Mouse (Mus musculus): ENCODE results near the gene Socs5. TPM values are rescaled to one million over a fixed set of nuclear protein-coding genes. Genes with fewer than 3 reads are reported as not detected.

Socs5 gene
- polyA plus RNA-seq, 1 experiment: 55.8 TPM

- DNase-seq (ENCODE audit: extremely low spot score in 1 of 2, low spot score in 1 of 2): no peak
These were observed 52.8 kb downstream of the Socs5 start for GRCm38 (mm10) chr17:87160270-87160669.

DNA sequence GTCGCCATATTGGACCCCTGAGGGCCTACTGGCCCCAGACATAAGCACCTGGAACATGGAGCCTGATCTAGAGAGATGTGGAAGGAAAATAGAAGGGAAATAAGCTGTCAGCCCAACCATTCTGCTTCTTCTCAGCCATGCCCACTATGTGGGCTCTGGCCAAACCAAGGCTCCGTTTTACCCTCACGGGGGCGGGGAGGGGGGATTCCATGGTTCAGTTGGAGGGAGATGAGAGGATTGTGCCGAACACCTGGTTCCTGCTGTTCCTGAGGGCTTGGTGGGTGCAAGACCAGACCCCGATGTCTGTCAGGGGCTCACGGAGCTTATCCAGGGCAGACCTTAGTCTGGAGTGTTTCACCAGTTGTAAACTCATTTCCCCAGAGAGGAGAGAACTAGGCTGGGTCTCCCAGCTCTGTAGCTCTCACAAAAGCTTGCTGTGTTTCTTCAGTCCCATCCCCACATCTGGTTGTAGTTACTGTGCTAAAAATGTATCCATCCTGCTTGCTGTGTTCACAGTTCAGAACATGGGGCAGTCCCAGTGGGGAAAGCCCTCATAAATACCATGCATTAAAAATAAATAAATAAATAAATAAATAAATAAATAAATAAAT, 56.9 kb downstream of the Socs5 start:
- DNase-seq (ENCODE audit: extremely low spot score in 1 of 2, low spot score in 1 of 2): no peak

DNA sequence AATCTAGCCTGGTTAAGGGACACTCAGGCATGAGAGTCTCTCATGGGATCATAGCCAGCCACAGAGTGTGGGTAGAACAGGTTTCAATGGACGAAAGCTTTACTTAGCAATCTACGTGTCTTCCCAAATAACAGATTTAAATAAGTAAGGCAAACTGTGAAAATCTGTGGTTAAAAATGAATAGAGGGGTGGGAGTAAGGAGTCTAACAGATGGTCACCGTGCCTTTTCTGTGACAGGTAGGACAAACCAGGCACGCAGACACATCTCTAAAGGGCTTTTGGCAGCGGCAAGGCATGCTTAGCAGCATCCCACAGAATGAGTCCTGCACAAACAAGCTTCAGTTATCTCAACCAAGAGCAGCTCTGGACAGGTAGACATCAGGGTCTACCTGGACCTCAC, 59.9 kb downstream of the Socs5 start:
- DNase-seq (ENCODE audit: extremely low spot score in 1 of 2, low spot score in 1 of 2): peak; percentile 31 to 33

GRCm38 (mm10) chr17:87169076-87169475, 61.6 kb downstream of the Socs5 start:
- DNase-seq (ENCODE audit: extremely low spot score in 1 of 2, low spot score in 1 of 2): peak; percentile 49 to 68

- DNase-seq (ENCODE audit: extremely low spot score in 1 of 2, low spot score in 1 of 2): no peak
These were observed 62.9 kb downstream of the Socs5 start for GRCm38 (mm10) chr17:87170364-87170763.

GRCm38 (mm10) chr17:87172031-87172430, 64.6 kb downstream of the Socs5 start:
- DNase-seq (ENCODE audit: extremely low spot score in 1 of 2, low spot score in 1 of 2): no peak

DNA sequence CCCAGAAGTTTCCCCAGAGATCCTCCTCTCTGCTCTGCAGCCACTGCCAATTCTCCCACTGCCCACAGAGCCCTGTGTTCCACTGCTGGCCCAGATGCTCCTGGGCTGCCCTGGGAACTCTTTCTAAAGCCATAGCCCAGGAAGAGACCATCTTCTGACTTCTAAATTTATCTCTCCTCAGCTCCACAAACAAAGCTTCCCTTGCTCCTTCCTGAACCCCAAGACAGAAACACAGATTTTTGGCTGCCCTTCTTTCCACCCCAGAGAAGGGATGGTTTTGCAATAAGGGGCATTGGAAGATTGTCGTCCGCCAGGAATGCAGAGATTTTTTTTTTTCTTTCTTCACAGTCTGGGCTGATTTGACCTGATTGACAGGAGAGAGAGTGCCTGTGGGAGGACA, 66.5 kb downstream of the Socs5 start:
- DNase-seq (ENCODE audit: extremely low spot score in 1 of 2, low spot score in 1 of 2): no peak

DNA sequence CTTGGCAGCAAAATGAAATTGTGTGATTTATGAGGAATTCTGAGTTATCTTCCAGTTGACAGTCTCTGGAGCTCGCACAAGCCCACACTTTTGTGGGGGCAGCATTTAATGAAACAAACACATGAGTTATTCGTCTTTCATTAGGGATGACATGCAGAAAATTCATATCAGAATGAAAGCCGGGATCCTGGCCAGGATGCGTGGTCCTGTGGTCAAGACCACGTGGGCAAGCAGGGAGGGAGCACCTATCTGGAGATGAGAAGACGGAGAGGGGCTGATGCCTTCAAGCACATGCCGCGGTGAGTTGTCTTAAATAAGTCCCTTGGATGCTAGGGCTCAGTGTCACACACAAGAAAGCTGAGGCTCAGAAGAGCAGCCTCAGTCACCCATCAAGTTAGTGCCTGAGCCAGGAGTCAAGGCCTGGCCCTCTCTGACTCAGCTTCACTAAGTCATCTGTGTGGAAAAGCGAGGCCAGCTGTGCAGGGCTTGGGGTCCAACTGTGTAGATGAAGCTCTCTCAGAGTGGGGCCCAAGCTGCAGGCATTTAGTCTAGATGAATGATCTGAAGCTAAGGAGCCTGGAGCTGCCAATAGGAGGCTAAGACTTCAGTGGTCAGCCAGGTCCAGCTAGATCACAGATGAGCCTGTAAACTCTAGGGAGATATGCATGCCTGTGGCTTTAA, 67.3 kb downstream of the Socs5 start:
- DNase-seq (ENCODE audit: extremely low spot score in 1 of 2, low spot score in 1 of 2): no peak

DNA sequence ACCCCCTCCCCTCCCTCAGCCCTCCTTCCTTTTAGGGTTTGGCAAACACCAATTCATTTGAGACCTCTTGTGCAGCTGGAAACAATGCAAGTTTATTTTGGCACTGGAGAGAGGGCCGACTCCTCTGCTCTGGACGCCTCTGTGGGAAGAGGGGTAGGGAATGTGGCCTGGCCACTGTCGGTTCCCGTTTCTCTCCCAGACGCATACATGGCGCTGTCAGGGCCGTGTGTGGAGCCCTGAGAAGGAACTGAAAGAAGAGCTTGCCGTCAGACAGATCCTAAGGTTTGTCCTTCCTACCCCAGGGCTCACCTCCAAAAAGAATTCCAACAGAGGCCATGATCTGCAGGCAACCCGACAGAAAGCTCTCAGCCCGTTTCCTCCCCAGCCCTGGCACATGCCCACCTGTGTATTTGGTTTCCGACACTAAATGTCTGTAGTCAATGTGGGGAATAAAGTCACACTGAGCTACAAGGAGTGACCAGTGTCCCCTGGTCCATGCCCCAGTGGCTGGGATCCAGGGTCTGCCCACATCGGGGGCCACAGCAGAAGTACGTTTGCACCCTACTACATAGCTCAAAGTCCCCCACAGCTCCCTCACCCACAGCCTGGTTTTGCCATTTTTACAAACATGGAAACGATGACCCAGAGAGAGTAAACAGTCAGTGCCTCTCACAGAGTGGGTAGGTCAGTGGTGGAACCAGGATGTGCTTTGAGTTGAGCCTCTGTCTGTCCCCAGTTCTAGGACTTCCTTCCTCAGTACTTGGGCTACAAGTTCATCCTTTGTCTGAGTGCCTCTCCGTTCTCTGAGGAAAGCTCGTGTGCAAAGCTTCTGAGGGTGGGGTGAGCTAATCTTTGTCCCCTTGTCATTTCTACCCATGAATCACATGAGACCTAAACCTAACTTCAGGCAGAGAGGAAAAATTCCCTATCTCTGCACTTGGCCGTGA, 68.9 kb downstream of the Socs5 start:
- DNase-seq (ENCODE audit: extremely low spot score in 1 of 2, low spot score in 1 of 2): no peak

- DNase-seq (ENCODE audit: extremely low spot score in 1 of 2, low spot score in 1 of 2): peak in 1 of 2 experiments; percentile 38
These were observed 71.4 kb downstream of the Socs5 start for GRCm38 (mm10) chr17:87178596-87179590.

GRCm38 (mm10) chr17:87179939-87180550, 72.6 kb downstream of the Socs5 start:
- DNase-seq (ENCODE audit: extremely low spot score in 1 of 2, low spot score in 1 of 2): no peak

GRCm38 (mm10) chr17:87181683-87182346, 74.3 kb downstream of the Socs5 start:
- DNase-seq (ENCODE audit: extremely low spot score in 1 of 2, low spot score in 1 of 2): no peak

DNA sequence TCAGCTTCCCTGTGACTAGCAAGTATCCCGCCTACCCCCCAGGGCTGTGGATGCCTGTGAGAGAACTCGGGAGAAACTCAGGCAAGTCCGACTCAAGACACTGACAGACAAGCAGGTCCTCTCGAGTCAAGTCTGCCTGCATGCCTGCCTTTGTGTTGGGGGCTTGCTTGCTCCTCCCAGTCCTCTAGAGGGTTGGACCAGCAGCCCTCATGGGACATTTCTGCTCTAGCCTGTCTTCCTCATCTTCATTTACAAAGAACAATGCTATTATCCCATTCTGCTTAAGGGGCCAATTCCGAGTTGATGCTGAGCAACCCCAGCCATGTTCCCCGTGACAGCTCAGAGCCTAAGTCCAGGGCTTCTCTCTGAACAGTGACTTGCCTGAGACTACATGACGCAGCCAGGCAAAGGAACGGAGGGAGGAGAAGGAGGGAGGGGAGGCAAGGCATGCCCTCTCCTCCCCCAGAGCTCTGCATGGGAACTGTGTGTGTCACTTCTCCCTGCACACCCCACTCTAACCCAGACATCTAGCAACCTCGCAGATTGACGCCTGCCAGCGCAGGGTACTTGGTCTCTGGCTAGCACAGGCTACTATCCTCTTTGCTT, 78.1 kb downstream of the Socs5 start:
- no peak for DNase-seq (ENCODE audit: extremely low spot score in 1 of 2, low spot score in 1 of 2)

GRCm38 (mm10) chr17:87187005-87187404, 79.5 kb downstream of the Socs5 start:
- no peak for DNase-seq (ENCODE audit: extremely low spot score in 1 of 2, low spot score in 1 of 2)

Other genes starting within 250 kb of the Socs5 start
- not detected in 2 replicates for gene Tmem247, start 190.3 kb upstream of the Socs5 start, polyA plus RNA-seq (2012; rRNA removed)
- gene Atp6v1e2, start 159.8 kb upstream of the Socs5 start, polyA plus RNA-seq (2012; rRNA removed): 0.18 TPM in 1 of 2 replicates, not detected in the other
- gene Rhoq, start 144.6 kb upstream of the Socs5 start, polyA plus RNA-seq (2012; rRNA removed): 31.9 and 33.3 TPM in 2 replicates
- 18.6 and 18.9 TPM in 2 replicates for gene Pigf, start 82.3 kb upstream of the Socs5 start, polyA plus RNA-seq (2012; rRNA removed)
- gene Cript, start 82.1 kb upstream of the Socs5 start, polyA plus RNA-seq (2012; rRNA removed): 83.0 and 84.3 TPM in 2 replicates
- 63.4 and 70.0 TPM in 2 replicates for gene Mcfd2, start 158.3 kb downstream of the Socs5 start, polyA plus RNA-seq (2012; rRNA removed)
- 11.2 and 12.0 TPM in 2 replicates for gene Ttc7, start 175.2 kb downstream of the Socs5 start, polyA plus RNA-seq (2012; rRNA removed)